Mouse (Mus musculus) cerebellum, postnatal 10 days (tissue): ENCODE results near the gene Ltc4s.

Experiments
- DNase-seq, 2 experiments: peaks; one replicate each; pipeline ENCODE4 v3.0.0; 2021; ENCODE audit warnings: mixed read lengths in 2 of 2

Gene Ltc4s

GRCm38 (mm10) chr11:50238324-50238723, at the start of gene Ltc4s:
Gene Ltc4s, minus strand, starts transcription at chr11:50238616.
- no peak for DNase-seq

- no peak for DNase-seq
Measured at GRCm38 (mm10) chr11:50286428-50286827, 48.0 kb upstream of the Ltc4s start.

- DNase-seq: no peak
Measured at GRCm38 (mm10) chr11:50285696-50286095, 47.3 kb upstream of the Ltc4s start.

GRCm38 (mm10) chr11:50285263-50285662, 46.8 kb upstream of the Ltc4s start:
- no peak for DNase-seq

GRCm38 (mm10) chr11:50280053-50280452, 41.6 kb upstream of the Ltc4s start:
- no peak for DNase-seq

GRCm38 (mm10) chr11:50279005-50279404, 40.6 kb upstream of the Ltc4s start:
- no peak for DNase-seq

- no peak for DNase-seq
Measured at GRCm38 (mm10) chr11:50277706-50278105, 39.3 kb upstream of the Ltc4s start.

- DNase-seq: no peak
Measured at GRCm38 (mm10) chr11:50277025-50277424, 38.6 kb upstream of the Ltc4s start.

- DNase-seq: no peak
Measured at GRCm38 (mm10) chr11:50275568-50276151, 37.2 kb upstream of the Ltc4s start.

- DNase-seq: no peak
Measured at GRCm38 (mm10) chr11:50275077-50275476, 36.7 kb upstream of the Ltc4s start.

- DNase-seq: no peak
Measured at GRCm38 (mm10) chr11:50272819-50273218, 34.4 kb upstream of the Ltc4s start.

- no peak for DNase-seq
Measured at GRCm38 (mm10) chr11:50269885-50270284, 31.5 kb upstream of the Ltc4s start.

- DNase-seq: peak; percentile 41 to 62
Measured at GRCm38 (mm10) chr11:50269163-50269562, 30.7 kb upstream of the Ltc4s start.

- DNase-seq: no peak
Measured at GRCm38 (mm10) chr11:50266997-50267396, 28.6 kb upstream of the Ltc4s start.

- DNase-seq: peak; percentile 59 to 74
Measured at GRCm38 (mm10) chr11:50265931-50266330, 27.5 kb upstream of the Ltc4s start.

- no peak for DNase-seq
Measured at GRCm38 (mm10) chr11:50263198-50263597, 24.8 kb upstream of the Ltc4s start.

- peak; percentile 45 to 47 for DNase-seq
Measured at GRCm38 (mm10) chr11:50262020-50262419, 23.6 kb upstream of the Ltc4s start.

GRCm38 (mm10) chr11:50258310-50258709, 19.9 kb upstream of the Ltc4s start:
- no peak for DNase-seq

- DNase-seq: no peak
Measured at GRCm38 (mm10) chr11:50256615-50257014, 18.2 kb upstream of the Ltc4s start.

- peak; percentile 57 to 66 for DNase-seq
Measured at GRCm38 (mm10) chr11:50254010-50254580, 15.7 kb upstream of the Ltc4s start.

GRCm38 (mm10) chr11:50253393-50253792, 15.0 kb upstream of the Ltc4s start:
- no peak for DNase-seq

- DNase-seq: no peak
Measured at GRCm38 (mm10) chr11:50252684-50253265, 14.4 kb upstream of the Ltc4s start.

- no peak for DNase-seq
Measured at GRCm38 (mm10) chr11:50252166-50252565, 13.8 kb upstream of the Ltc4s start.

- DNase-seq: no peak
Measured at GRCm38 (mm10) chr11:50248473-50249171, 10.2 kb upstream of the Ltc4s start.
